Mouse (Mus musculus): ENCODE measurements around the gene Bcam.
A peak's percentile ranks its signal among the peaks of the same experiment; 100 is the strongest.

Bcam gene

GRCm38 (mm10) chr7:19726541-19726940, 44.3 kb downstream of the Bcam start:
- no peak for DNase-seq (ENCODE audit: low read depth, low spot score)

- no peak for DNase-seq (ENCODE audit: low read depth, low spot score)
Measured at GRCm38 (mm10) chr7:19724167-19724566, 46.6 kb downstream of the Bcam start.

GRCm38 (mm10) chr7:19722754-19723195, 48.0 kb downstream of the Bcam start:
- DNase-seq (ENCODE audit: low read depth, low spot score), result no peak

GRCm38 (mm10) chr7:19719200-19719599, 51.6 kb downstream of the Bcam start:
- DNase-seq (ENCODE audit: low read depth, low spot score), result no peak

GRCm38 (mm10) chr7:19718297-19718952, 52.4 kb downstream of the Bcam start:
- DNase-seq (ENCODE audit: low read depth, low spot score), result no peak

GRCm38 (mm10) chr7:19717346-19717745, 53.5 kb downstream of the Bcam start:
- no peak for DNase-seq (ENCODE audit: low read depth, low spot score)

- no peak for DNase-seq (ENCODE audit: low read depth, low spot score)
Measured at GRCm38 (mm10) chr7:19716822-19717221, 54.0 kb downstream of the Bcam start.

GRCm38 (mm10) chr7:19716055-19716682, 54.6 kb downstream of the Bcam start:
- no peak for DNase-seq (ENCODE audit: low read depth, low spot score)

GRCm38 (mm10) chr7:19715239-19716054, 55.4 kb downstream of the Bcam start, which contains the start of gene Tomm40:
Gene Tomm40, minus strand, starts transcription at chr7:19715438.
- DNase-seq (ENCODE audit: low read depth, low spot score), result peak; percentile 100

- peak; percentile 28 for DNase-seq (ENCODE audit: low read depth, low spot score)
Measured at GRCm38 (mm10) chr7:19714836-19715235, 56.0 kb downstream of the Bcam start.

GRCm38 (mm10) chr7:19713598-19713997, 57.2 kb downstream of the Bcam start:
- no peak for DNase-seq (ENCODE audit: low read depth, low spot score)

- peak; percentile 22 for DNase-seq (ENCODE audit: low read depth, low spot score)
Measured at GRCm38 (mm10) chr7:19713196-19713595, 57.6 kb downstream of the Bcam start.

- peak; percentile 13 for DNase-seq (ENCODE audit: low read depth, low spot score)
Measured at GRCm38 (mm10) chr7:19712414-19712813, 58.4 kb downstream of the Bcam start.

GRCm38 (mm10) chr7:19710650-19711049, 60.2 kb downstream of the Bcam start:
- no peak for DNase-seq (ENCODE audit: low read depth, low spot score)

Data from mesoderm, embryonic 11.5 days (tissue).